Mouse (Mus musculus) gastrocnemius, postnatal 14 days (tissue): ENCODE results near the gene Syngr2. TPM values are rescaled to one million over a fixed set of nuclear protein-coding genes. Genes with fewer than 3 reads are reported as not detected.
A peak's percentile ranks its signal among the peaks of the same experiment; 100 is the strongest.

Experiments
- DNase-seq: peaks from one replicate; pipeline ENCODE4 v3.0.0; 2021; ENCODE audit warnings: mixed read lengths
- intact Hi-C: fragments of 180-260 bp; cut with DNase I; formaldehyde crosslinking; loops from one replicate; pipeline ENCODE4 v1.15.1; 2025; ENCODE audit warnings: low total_unique reads
- total RNA-seq, 2 experiments: library from RNA; stranded (reverse); gene quantifications; 2 replicates each; pipeline ENCODE4 v1.2.3; 2021

Gene Syngr2
- total RNA-seq, 2 experiments from 2014 or later, result 104 to 111 TPM

DNA sequence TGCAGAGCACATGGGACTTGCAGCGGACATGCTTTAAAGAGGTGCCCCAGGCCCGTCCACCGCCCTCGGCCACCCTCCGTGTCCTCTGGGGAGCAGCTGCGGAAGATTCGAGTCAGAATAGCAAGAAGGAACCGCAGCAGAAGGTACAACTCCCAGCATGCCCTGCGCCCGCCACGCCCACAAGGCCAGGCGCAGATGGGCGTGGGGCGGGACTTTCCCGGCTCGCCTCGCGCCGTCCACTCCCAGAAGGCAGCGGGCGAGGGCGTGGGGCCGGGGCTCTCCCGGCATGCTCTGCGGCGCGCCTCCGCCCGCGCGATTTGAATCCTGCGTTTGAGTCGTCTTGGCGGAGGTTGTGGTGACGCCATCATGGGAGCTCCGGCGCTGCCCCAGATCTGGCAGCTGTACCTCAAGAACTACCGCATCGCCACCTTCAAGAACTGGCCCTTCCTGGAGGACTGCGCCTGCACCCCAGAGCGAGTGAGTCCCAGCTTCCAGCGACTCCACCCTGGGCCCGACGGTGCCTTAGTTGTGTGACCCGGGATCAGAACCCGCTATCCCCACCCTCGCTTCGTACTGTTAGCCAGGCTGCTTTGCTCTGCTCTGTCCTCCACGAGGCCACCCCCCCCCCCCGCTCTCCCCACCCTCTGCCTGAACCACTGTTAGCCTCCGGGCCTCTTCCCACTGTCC is 39.7 kb downstream of the Syngr2 start, which contains the start of gene Birc5:
Birc5 (plus strand) TSS at position 267 of the 687 bp plus-strand sequence.
- intact Hi-C loops, result no loop called here
- peak; percentile 96 for DNase-seq

DNA sequence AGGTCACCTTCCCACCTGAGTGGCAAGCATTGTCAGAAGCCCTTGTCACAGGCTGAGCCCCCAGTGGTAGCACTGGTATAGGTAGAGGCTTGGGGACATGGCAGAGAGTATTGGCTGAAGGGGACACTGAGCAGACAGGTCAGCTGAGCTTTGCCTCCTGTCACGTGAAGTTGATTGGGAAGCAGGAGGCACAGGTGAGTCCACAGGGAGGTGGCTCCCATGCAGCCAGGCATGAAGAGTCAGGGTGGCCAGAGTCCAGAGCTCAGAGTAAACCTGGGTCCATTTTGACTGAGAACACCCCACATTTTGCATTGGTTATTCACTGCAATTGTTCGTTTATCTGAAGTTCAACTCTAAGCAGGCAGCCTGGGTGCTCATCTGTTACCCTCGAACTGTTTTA is 43.4 kb downstream of the Syngr2 start:
- intact Hi-C loops, result no loop called here
- DNase-seq, result no peak

DNA sequence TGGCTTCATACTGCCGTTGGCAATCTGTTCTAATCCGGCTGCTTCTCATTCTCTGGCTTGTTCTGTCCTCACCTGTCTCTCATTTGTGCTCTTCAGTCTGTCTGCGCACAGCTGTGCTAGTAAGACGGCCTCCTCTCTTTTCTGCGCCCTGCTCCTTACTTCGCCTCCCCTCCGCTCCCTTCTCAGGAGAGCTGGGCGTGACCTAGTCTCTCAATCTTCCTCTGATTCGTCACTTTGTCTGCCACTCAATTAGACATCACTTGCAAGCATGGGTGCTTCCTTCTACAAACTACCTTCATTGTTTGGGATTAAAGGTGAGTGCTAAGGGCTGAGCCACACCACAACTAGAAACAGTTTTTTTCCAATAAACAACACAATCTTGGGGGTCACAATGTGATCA is 44.8 kb downstream of the Syngr2 start:
- intact Hi-C loops, result no loop called here
- no peak for DNase-seq

DNA sequence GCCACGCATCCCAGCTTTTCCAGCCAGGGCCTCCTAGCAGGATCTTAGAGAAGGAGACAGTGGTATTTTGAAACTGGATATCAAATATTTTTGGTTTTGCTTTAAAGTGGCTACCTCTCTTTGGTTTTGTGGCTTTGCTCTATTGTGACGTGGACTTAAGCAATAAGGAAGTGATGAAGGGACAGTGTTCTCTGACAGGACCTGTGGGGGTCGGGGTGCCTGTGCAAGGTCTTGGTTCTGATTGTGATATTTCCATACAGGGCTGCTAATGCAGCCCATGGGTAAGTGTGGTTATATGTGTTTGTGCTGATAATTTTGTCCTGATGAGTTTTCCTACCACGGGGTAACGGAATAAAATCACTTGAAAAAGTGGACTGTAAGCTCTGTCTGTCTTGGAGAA is 45.9 kb downstream of the Syngr2 start:
- intact Hi-C loops, result no loop called here
- DNase-seq, result no peak

DNA sequence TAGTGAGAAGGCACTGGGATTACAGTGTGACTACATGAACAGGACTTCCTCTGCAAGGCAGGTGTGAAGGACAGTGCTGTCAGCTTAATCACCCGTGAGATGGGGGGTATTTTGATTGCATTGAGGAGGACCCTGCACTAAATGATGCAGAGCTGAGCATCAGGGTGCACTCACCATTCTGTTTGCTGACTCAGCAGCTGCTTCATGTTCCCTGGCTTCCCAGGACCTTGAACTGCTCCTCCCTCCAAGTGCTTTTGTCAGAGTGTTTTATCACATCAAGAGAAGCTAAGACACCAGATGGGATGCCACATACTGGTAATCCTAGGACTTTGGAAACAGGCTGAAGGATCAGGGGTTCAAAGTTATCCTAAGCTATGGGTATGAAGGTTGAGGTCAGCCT is 46.5 kb downstream of the Syngr2 start:
- intact Hi-C loops, result no loop called here
- no peak for DNase-seq

DNA sequence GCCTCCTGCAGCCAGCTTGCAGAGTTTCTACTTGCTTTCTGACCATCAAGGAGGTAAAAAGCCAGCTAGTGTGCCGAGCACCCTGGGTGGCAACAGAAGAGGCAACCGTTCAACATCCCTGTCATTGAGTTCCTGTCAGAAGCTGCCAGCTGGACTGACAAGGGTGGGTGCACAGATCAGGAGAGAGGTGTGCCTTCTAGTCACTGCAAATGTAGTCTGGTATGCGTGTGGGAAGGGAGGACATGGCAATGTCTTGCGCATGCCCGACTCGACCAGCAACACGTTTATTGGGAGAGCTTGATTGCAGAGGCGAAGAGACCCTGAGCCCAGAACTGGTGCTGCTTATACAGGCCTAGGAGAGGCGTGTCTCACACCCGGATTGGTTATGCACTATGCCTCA is 48.0 kb downstream of the Syngr2 start:
- no peak for DNase-seq
- intact Hi-C loops, result no loop called here

DNA sequence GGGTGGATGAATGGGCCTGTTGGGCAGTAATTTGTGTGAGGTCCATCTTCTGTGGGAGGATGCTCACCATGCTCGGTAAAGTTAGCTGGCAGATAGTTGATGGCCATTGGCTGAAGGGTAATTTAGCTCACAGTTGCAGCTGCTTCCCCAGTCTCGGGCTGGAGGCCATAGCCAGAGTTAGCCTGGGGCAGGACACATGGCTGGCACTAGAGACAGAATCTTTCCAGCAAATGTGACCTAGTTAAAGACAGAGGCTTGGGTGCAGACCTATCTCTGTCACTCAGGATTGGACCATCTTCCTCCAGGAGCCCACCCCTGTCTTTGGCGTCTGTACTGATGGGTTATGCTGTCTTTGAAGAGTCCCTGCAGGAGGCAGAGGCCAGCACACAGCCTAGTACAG is 48.9 kb downstream of the Syngr2 start:
- DNase-seq, result no peak
- intact Hi-C loops, result no loop called here

DNA sequence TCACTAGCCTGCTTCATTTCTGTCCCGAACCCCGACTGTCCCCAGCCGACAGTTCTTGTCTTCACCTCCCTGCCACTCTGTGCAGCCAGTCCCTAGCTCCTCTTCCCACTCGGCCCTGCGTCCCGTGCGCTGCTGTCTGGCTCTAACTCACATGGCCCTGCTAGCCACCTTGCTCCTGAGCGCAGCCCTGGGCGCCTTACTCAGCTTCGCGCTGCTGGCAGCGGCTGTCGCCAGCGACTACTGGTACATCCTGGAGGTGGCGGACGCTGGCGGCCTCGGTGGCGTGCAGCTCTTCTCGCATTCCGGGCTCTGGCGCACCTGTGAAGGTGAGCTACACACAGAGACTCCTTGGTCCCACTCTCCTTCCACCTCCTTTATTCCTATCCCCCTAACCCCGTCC is 51.1 kb downstream of the Syngr2 start, which contains the start of gene Tmem235:
Tmem235 (plus strand) TSS at position 152 of the 400 bp plus-strand sequence.
- no peak for DNase-seq
- intact Hi-C loops, result no loop called here

DNA sequence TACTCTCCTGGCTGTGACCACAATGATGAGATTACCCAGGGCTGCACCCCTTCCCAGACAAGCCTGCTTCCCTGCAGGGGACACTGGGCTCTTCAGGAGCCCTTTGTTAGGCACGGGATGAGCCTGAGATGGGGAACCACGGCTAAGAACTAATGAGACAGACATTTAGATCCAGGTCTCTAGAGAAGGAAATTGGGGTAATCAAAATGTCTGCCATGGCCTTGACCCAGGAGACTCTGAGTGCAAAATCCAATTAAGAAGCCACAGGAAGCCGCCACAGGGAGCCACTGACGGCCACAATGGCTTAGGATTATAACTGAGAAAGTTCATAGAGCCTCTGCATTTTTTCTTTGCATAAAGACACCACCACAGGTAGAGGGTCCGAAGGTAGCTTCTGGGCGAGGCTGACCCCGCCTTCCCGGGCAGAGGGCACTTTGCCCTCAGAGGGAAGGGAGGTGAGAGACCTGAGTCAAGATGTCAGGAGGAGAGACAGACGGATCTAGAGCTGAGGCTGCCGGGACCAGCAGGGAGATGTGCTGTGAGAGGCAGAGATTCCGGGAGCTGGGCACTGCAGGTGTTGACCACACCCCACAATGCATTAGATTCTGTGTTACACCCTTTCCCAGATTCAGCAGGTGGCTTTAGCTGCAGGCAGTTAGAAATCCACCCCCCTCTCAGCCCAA is 53.8 kb downstream of the Syngr2 start:
- no peak for DNase-seq
- intact Hi-C loops, result no loop called here

Other genes starting within 250 kb of the Syngr2 start
- 10 to 100 TPM; 16.5 to 18.1 TPM for gene Tnrc6c, start 155.4 kb upstream of the Syngr2 start, total RNA-seq
- gene Tmc8, start 27.6 kb upstream of the Syngr2 start, total RNA-seq, result 1 to 10 TPM; 1.1 TPM
- 10 to 100 TPM in 1 of 2 experiments, 1 to 10 TPM in 1; 9.4 to 15.4 TPM for gene Tmc6, start 27.5 kb upstream of the Syngr2 start, total RNA-seq
- gene 6030468B19Rik, start 12.0 kb upstream of the Syngr2 start, total RNA-seq, result not detected
- 1 to 10 TPM in 1 of 2 experiments, under 1 TPM in 1; 0.73 to 1.5 TPM for gene Gm20708, start within 50 bp of the Syngr2 start, total RNA-seq
- 1 to 10 TPM; 3.5 to 3.6 TPM for gene Afmid, start 16.3 kb downstream of the Syngr2 start, total RNA-seq
- 1 to 10 TPM; 5.4 to 5.8 TPM for gene Tk1, start 16.4 kb downstream of the Syngr2 start, total RNA-seq
- 1 to 10 TPM; 4.2 TPM for gene Birc5, start 39.6 kb downstream of the Syngr2 start, total RNA-seq
- not detected for gene Tmem235, start 51.1 kb downstream of the Syngr2 start, total RNA-seq
- gene Tha1, start 63.8 kb downstream of the Syngr2 start, total RNA-seq, result 1 to 10 TPM; 5.8 to 7.5 TPM
- gene Socs3, start 160.4 kb downstream of the Syngr2 start, total RNA-seq, result 1 to 10 TPM; 2.9 to 3.7 TPM
- 10 to 100 TPM; 15.6 to 17.1 TPM for gene Pgs1, start 176.6 kb downstream of the Syngr2 start, total RNA-seq